Mouse (Mus musculus) megakaryocyte, adult 5-6 weeks (primary cell): Measurements from ENCODE around the gene Nmnat2. TPM values are rescaled to one million over a fixed set of nuclear protein-coding genes. Genes with fewer than 3 reads are reported as not detected.

Experiments
- ATAC-seq: 2 replicates; pipeline ENCODE4 v1.8.0; 2016; ENCODE audit warnings: mild to moderate bottlenecking, inconsistent platforms; ENCODE audit not compliant: poor library complexity, severe bottlenecking
- total RNA-seq, 2 experiments: library from RNA; stranded (forward) in 1 of 2; stranded (reverse) in 1 of 2; fragments of 153-499, 151-499 nt in 1 of 2; fragments of 221-1000, 200-1000 nt in 1 of 2; gene quantifications; 2 replicates each; pipeline versions ENCODE4 v1.2.3 to v1.2.4; 2015 to 2017

Nmnat2 gene
- total RNA-seq, 2 experiments from 2014 or later, result not detected

- no peak for ATAC-seq
These were observed 198.9 kb downstream of the Nmnat2 start for GRCm38 (mm10) chr1:153153619-153154137.

- ATAC-seq, result no peak
These were observed 200.6 kb downstream of the Nmnat2 start for GRCm38 (mm10) chr1:153155364-153155763.

- no peak for ATAC-seq
These were observed 202.3 kb downstream of the Nmnat2 start for GRCm38 (mm10) chr1:153157021-153157623.

GRCm38 (mm10) chr1:153159137-153159536 is 204.3 kb downstream of the Nmnat2 start:
- ATAC-seq, result no peak

GRCm38 (mm10) chr1:153163831-153164230 is 209.0 kb downstream of the Nmnat2 start:
- no peak for ATAC-seq

GRCm38 (mm10) chr1:153168293-153168692 is 213.5 kb downstream of the Nmnat2 start:
- ATAC-seq, result no peak

Other genes starting within 250 kb of the Nmnat2 start
- gene Apobec4, start 204.4 kb upstream of the Nmnat2 start, total RNA-seq (2015), result not detected in 2 replicates
- gene Apobec4, start 204.4 kb upstream of the Nmnat2 start, total RNA-seq (2017), result not detected in 2 replicates
- 1.7 and 3.0 TPM in 2 replicates for gene Rgl1, start 188.6 kb upstream of the Nmnat2 start, total RNA-seq (2015)
- 2.9 TPM in 2 replicates for gene Rgl1, start 188.6 kb upstream of the Nmnat2 start, total RNA-seq (2017)
- 786 and 868 TPM in 2 replicates for gene Arpc5, start 188.5 kb upstream of the Nmnat2 start, total RNA-seq (2015)
- gene Arpc5, start 188.5 kb upstream of the Nmnat2 start, total RNA-seq (2017), result 396 and 424 TPM in 2 replicates
- 252 and 267 TPM in 2 replicates for gene Ncf2, start 154.8 kb upstream of the Nmnat2 start, total RNA-seq (2015)
- gene Ncf2, start 154.8 kb upstream of the Nmnat2 start, total RNA-seq (2017), result 373 and 410 TPM in 2 replicates
- 75.7 and 77.3 TPM in 2 replicates for gene Smg7, start 52.3 kb upstream of the Nmnat2 start, total RNA-seq (2015)
- gene Smg7, start 52.3 kb upstream of the Nmnat2 start, total RNA-seq (2017), result 20.7 and 31.9 TPM in 2 replicates
- gene Lamc2, start 231.5 kb downstream of the Nmnat2 start, total RNA-seq (2015), result not detected in 2 replicates
- not detected in 2 replicates for gene Lamc2, start 231.5 kb downstream of the Nmnat2 start, total RNA-seq (2017)